Mouse (Mus musculus) adrenal gland, adult 18-20 months (tissue): ENCODE results near the gene Rnf8. TPM values are rescaled to one million over a fixed set of nuclear protein-coding genes. Genes with fewer than 3 reads are reported as not detected.

Source experiments
- DNase-seq, 2 experiments: peaks; one replicate each; pipeline ENCODE4 v3.0.0; 2021 to 2022; ENCODE audit warnings: low spot score in 2 of 2
- microRNA-seq, 2 experiments: library from miRNA; unstranded; fragments of <30 nt; microRNA quantifications; one replicate each; pipeline ENCODE4 v1.2.0; 2021; ENCODE audit warnings: borderline number of aligned reads in 2 of 2
- total RNA-seq, 2 experiments: library from RNA; stranded (reverse); gene quantifications; 1 replicate in 1 of 2; 2 replicates in 1 of 2; pipeline ENCODE4 v1.2.3; 2021

Gene Rnf8
- total RNA-seq, 2 experiments from 2014 or later = 35.1 to 68.3 TPM

- no peak for DNase-seq
These were observed 64.6 kb downstream of the Rnf8 start for GRCm38 (mm10) chr17:29679038-29679767.

GRCm38 (mm10) chr17:29680174-29680573, 65.6 kb downstream of the Rnf8 start:
- no peak for DNase-seq

DNA sequence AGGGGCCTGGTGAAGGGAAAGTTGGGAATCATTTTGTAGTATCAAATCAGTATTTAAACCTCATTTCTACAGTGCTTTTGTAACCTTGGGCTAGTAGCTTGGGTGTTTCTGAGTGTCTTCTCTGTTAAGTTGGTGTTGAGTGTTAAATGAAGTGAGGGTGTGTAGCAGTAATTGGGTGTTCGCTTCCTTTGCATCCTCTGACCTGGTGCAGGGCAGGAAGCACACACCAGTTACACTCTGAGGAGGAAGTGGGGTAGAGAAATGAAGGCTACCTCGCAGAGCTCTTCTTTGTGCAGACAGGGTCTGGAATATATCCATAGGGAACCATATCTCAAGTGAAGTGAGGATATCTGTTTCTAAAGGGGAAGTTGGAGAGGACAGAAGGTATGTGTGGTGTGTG, 66.3 kb downstream of the Rnf8 start:
- no peak for DNase-seq

DNA sequence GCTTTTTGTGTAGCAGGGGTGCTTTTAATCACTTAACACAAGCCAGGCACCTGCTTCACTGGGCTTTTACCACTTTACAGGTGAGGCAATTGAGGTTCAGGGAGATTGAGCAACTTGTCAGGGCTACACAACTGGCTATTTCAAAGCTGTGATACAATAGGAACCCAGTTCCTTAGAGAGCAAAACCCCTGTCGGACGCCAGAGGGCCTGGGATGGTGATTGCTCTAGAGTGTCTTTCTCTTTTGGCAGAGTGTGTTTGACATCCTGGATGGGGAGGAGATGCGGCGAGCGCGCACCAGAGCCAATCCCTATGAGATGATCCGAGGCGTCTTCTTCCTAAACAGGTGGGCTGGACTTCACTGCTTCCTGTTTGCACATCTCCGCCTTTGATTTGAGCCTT, 67.1 kb downstream of the Rnf8 start:
- no peak for DNase-seq

GRCm38 (mm10) chr17:29682261-29682660, 67.7 kb downstream of the Rnf8 start:
- no peak for DNase-seq

GRCm38 (mm10) chr17:29683127-29683526, 68.5 kb downstream of the Rnf8 start:
- no peak for DNase-seq

DNA sequence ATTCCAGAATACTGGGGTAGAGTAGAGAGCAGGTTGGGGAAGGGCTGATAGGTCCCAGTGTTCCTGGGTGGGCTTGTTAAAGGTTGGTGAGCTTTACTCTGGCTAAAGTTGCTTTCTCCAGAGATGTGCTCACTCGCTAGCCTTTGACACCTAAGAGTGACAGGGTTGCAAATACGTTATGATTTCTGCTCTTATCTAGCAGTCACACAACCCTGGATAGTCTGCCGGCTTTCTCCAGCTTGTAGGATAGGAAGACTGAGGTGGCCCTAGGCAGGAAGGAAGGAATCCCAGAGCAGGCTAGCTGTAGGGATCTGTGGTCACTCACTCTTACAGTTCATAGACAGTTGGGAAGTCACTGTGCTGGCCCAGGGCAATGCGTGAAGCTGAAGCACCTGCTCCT, 69.7 kb downstream of the Rnf8 start:
- no peak for DNase-seq

- no peak for DNase-seq
These were observed 72.2 kb downstream of the Rnf8 start for GRCm38 (mm10) chr17:29686771-29687170.

GRCm38 (mm10) chr17:29687373-29687772, 72.8 kb downstream of the Rnf8 start:
- no peak for DNase-seq

- DNase-seq = no peak
These were observed 74.0 kb downstream of the Rnf8 start for GRCm38 (mm10) chr17:29688610-29689009.

DNA sequence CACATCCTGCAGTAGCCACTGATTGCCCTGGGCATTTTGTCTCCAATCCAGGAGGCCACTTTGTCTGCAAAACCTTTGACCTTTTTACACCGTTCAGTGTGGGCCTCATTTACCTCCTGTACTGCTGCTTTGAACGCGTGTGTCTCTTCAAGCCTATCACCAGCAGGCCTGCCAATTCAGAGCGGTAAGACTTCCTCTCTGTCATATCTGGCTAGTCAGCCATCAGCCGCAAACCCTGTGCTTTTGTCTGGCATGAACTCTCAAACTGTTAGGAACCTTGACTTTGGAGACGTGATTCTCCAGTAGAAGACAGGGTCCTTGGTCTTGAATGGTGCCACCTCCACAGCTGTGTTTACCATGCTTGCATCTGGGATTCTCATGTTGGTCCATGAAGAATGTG, 75.7 kb downstream of the Rnf8 start:
- no peak for DNase-seq

- no peak for DNase-seq
These were observed 78.2 kb downstream of the Rnf8 start for GRCm38 (mm10) chr17:29692827-29693226.

GRCm38 (mm10) chr17:29693571-29693970, 79.0 kb downstream of the Rnf8 start:
- DNase-seq = no peak

GRCm38 (mm10) chr17:29694516-29694915, 79.9 kb downstream of the Rnf8 start:
- no peak for DNase-seq

Small RNAs within 50 kb of the gene (microRNA-seq; reads per million reads assigned to microRNA genes)
- gene Mir7667 = 0 reads per million in 2 experiments

Other genes starting within 250 kb of the Rnf8 start
- gene Pim1, start 124.0 kb upstream of the Rnf8 start, total RNA-seq = 100 to 1,000 TPM; 132 to 171 TPM
- gene Gm17657, start 65.2 kb upstream of the Rnf8 start, total RNA-seq = not detected
- gene Tbc1d22b, start 65.0 kb upstream of the Rnf8 start, total RNA-seq = 10 to 100 TPM; 25.4 to 30.2 TPM
- gene Tmem217, start 62.4 kb upstream of the Rnf8 start, total RNA-seq = not detected
- gene Gm28043, start 86 bp downstream of the Rnf8 start, total RNA-seq = 1 to 10 TPM; 2.3 to 3.0 TPM
- 100 to 1,000 TPM in 1 of 2 experiments, 10 to 100 TPM in 1; 76.8 to 116 TPM for gene Cmtr1, start 45.8 kb downstream of the Rnf8 start, total RNA-seq
- gene Ccdc167, start 102.3 kb downstream of the Rnf8 start, total RNA-seq = 10 to 100 TPM in 1 of 2 experiments, 1 to 10 TPM in 1; 6.8 to 13.3 TPM